Mouse (Mus musculus) c-Kit-negative CD71-positive TER-119-positive erythroid progenitor cells, embryonic 14.5 days (primary cell): ENCODE results near the gene Mettl18.

Experiments used
- DNase-seq: peaks from one replicate; pipeline ENCODE4 v3.0.0-alpha.2; 2013; ENCODE audit warnings: low read depth, low spot score

The Mettl18 gene

GRCm38 (mm10) chr1:164043549-164043948 is 48.9 kb downstream of the Mettl18 start:
- no peak for DNase-seq
